Mouse (Mus musculus) monocyte, adult 2 months (primary cell): ENCODE data around the gene Disp1.

Source experiments
- DNase-seq, 2 experiments: peaks; one replicate each; pipeline ENCODE4 v3.0.0; 2022; ENCODE audit warnings: low spot score in 2 of 2, low read depth in 1 of 2

Disp1 gene

GRCm38 (mm10) chr1:183164190-183164580 is 57.1 kb downstream of the Disp1 start:
- no peak for DNase-seq

- no peak for DNase-seq
Measured at GRCm38 (mm10) chr1:183163512-183164189, 57.7 kb downstream of the Disp1 start.

- no peak for DNase-seq
Measured at GRCm38 (mm10) chr1:183161057-183161456, 60.3 kb downstream of the Disp1 start.

- DNase-seq = no peak
Measured at GRCm38 (mm10) chr1:183160188-183160587, 61.1 kb downstream of the Disp1 start.

GRCm38 (mm10) chr1:183159183-183159582 is 62.1 kb downstream of the Disp1 start:
- no peak for DNase-seq

GRCm38 (mm10) chr1:183155600-183155999 is 65.7 kb downstream of the Disp1 start:
- no peak for DNase-seq

- DNase-seq = no peak
Measured at GRCm38 (mm10) chr1:183154296-183155204, 66.8 kb downstream of the Disp1 start.

- no peak for DNase-seq
Measured at GRCm38 (mm10) chr1:183153354-183153753, 68.0 kb downstream of the Disp1 start.

- no peak for DNase-seq
Measured at GRCm38 (mm10) chr1:183151510-183152319, 69.6 kb downstream of the Disp1 start.

GRCm38 (mm10) chr1:183150379-183150840 is 70.9 kb downstream of the Disp1 start:
- no peak for DNase-seq

- no peak for DNase-seq
Measured at GRCm38 (mm10) chr1:183149571-183150105, 71.7 kb downstream of the Disp1 start.

GRCm38 (mm10) chr1:183147438-183147841 is 73.9 kb downstream of the Disp1 start:
- no peak for DNase-seq

GRCm38 (mm10) chr1:183146795-183147194 is 74.5 kb downstream of the Disp1 start:
- no peak for DNase-seq

- DNase-seq = no peak
Measured at GRCm38 (mm10) chr1:183146102-183146735, 75.1 kb downstream of the Disp1 start.

- DNase-seq = no peak
Measured at GRCm38 (mm10) chr1:183144602-183145205, 76.6 kb downstream of the Disp1 start.

GRCm38 (mm10) chr1:183143246-183143645 is 78.1 kb downstream of the Disp1 start:
- DNase-seq = no peak

GRCm38 (mm10) chr1:183142566-183142965 is 78.8 kb downstream of the Disp1 start:
- no peak for DNase-seq

- DNase-seq = no peak
Measured at GRCm38 (mm10) chr1:183141329-183141728, 80.0 kb downstream of the Disp1 start.

GRCm38 (mm10) chr1:183140511-183141268 is 80.6 kb downstream of the Disp1 start:
- DNase-seq = no peak
